Mouse (Mus musculus) C2C12 (cell line): Measurements from ENCODE around the gene Cryba4. TPM values are rescaled to one million over a fixed set of nuclear protein-coding genes. Genes with fewer than 3 reads are reported as not detected.

ENCODE experiments used
- H3K27me3 ChIP-seq: one replicate; pipeline ENCODE4 v1.6.1; 2011; ENCODE audit not compliant: control insufficient read depth, insufficient read depth, insufficient read length
- H3K36me3 ChIP-seq: one replicate; pipeline ENCODE4 v1.6.1; 2011; ENCODE audit not compliant: control insufficient read depth, insufficient read depth
- H3K4me3 ChIP-seq: one replicate; pipeline ENCODE4 v1.5.1; 2011; ENCODE audit warnings: mild to moderate bottlenecking, control low read depth; ENCODE audit not compliant: poor library complexity, insufficient read depth, severe bottlenecking
- H3K79me2 ChIP-seq: one replicate; pipeline ENCODE4 v1.6.1; 2011; ENCODE audit not compliant: control insufficient read depth, insufficient read depth
- H3K79me3 ChIP-seq: one replicate; pipeline ENCODE4 v1.6.1; 2011; ENCODE audit warnings: low read depth, control low read depth
- H3ac ChIP-seq: one replicate; pipeline ENCODE3; 2011; ENCODE audit warnings: low read depth; ENCODE audit not compliant: control insufficient read depth, insufficient read length
- CEBPB ChIP-seq: IDR thresholded peaks from one replicate; pipeline ENCODE4 v1.6.1; 2011; ENCODE audit warnings: low read depth, mild to moderate bottlenecking, control low read depth, moderate library complexity
- CTCF ChIP-seq: IDR thresholded peaks from one replicate; pipeline ENCODE4 v1.5.1; 2011; ENCODE audit not compliant: control insufficient read depth, insufficient read depth, insufficient read length
- FOSL1 ChIP-seq: IDR thresholded peaks from one replicate; pipeline ENCODE4 v1.8.0; 2011; ENCODE audit warnings: mild to moderate bottlenecking, low read length; ENCODE audit not compliant: poor library complexity, insufficient read depth, severe bottlenecking
- MAX ChIP-seq: IDR thresholded peaks from one replicate; pipeline ENCODE4 v1.6.1; 2011; ENCODE audit warnings: mild to moderate bottlenecking, control low read depth
- MYOD1 ChIP-seq: IDR thresholded peaks from one replicate; pipeline ENCODE4 v1.6.1; 2011; ENCODE audit warnings: low read depth; ENCODE audit not compliant: control insufficient read depth, insufficient read length
- MYOG ChIP-seq: IDR thresholded peaks from one replicate; pipeline ENCODE4 v1.6.1; 2011; ENCODE audit not compliant: control insufficient read depth, insufficient read length; ENCODE audit errors: extremely low read depth
- USF1 ChIP-seq: IDR thresholded peaks from one replicate; pipeline ENCODE4 v1.6.1; 2011; ENCODE audit warnings: low read depth, mild to moderate bottlenecking, control low read depth, moderate library complexity
- polyA plus RNA-seq: library from polyadenylated mRNA; unstranded; fragments of >200 nt; fragmentation: generic; extraction: Trizol; gene quantifications from one replicate; pipeline ENCODE4 v1.2.1, GENCODE M21; 2012; ENCODE audit warnings: missing spikeins

The Cryba4 gene
- polyA plus RNA-seq, 1 experiment = 1.9 TPM

DNA sequence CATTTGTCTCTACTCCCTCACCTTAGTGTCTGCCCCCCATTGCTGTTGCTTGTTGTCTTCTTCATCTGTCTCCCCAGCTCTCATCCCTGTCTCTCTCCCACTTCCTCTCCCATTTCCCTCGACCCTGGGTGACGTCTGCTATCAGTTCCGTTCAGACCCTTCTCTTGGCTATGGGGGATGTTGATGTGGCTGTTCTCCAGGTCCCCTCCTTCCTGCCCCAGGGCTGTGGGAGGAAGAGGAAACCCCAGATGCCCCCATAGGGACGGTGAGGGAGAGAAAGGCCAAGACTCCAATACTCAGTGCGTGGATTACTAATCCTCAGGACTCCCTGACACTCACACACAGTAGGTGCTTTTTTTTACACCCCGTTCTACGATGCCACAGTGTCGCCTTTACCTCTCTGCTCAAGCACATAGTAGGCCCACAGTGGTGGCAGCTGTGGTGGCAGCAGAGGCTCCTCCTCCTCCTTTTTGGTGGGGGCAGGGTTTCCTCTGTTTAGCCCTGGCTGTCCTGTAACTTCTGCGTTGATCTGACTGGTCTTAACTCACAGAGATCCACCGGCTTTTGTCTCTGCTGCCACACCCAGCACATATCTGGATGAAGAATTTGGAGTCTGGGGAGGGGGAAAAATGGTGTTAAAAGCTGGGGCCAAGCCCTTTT is 31.4 kb upstream of the Cryba4 start:
- Histone ChIP-seq H3K79me2 (peaks cover 100% of the 10 kb centered on the region), H3K4me3 (no peak overlapping the region), H3K36me3 (peaks cover 36% of the 10 kb centered on the region), H3K79me3 (peaks cover 96% of the 10 kb centered on the region), H3K27me3 (no peaks in the 10 kb centered on the region), H3ac (no peak overlapping the region)
- TF ChIP-seq MYOD1 = no peak
- no peak for TF ChIP-seq CEBPB
- TF ChIP-seq USF1 = no peak
- no peak for TF ChIP-seq MYOG
- TF ChIP-seq FOSL1 = no peak
- no peak for TF ChIP-seq CTCF
- no peak for TF ChIP-seq MAX

- Histone ChIP-seq H3K79me2 (peaks cover 100% of the 10 kb centered on the region), H3K4me3 (no peak overlapping the region), H3K27me3 (no peaks in the 10 kb centered on the region), H3K79me3 (peaks cover 96% of the 10 kb centered on the region), H3ac (no peak overlapping the region), H3K36me3 (peaks cover 41% of the 10 kb centered on the region)
- TF ChIP-seq MYOD1 (no peak), MAX (no peak), USF1 (no peak), CTCF (no peak), MYOG (no peak), FOSL1 (no peak), CEBPB (no peak)
Measured at GRCm38 (mm10) chr5:112282780-112283482, 30.6 kb upstream of the Cryba4 start.

DNA sequence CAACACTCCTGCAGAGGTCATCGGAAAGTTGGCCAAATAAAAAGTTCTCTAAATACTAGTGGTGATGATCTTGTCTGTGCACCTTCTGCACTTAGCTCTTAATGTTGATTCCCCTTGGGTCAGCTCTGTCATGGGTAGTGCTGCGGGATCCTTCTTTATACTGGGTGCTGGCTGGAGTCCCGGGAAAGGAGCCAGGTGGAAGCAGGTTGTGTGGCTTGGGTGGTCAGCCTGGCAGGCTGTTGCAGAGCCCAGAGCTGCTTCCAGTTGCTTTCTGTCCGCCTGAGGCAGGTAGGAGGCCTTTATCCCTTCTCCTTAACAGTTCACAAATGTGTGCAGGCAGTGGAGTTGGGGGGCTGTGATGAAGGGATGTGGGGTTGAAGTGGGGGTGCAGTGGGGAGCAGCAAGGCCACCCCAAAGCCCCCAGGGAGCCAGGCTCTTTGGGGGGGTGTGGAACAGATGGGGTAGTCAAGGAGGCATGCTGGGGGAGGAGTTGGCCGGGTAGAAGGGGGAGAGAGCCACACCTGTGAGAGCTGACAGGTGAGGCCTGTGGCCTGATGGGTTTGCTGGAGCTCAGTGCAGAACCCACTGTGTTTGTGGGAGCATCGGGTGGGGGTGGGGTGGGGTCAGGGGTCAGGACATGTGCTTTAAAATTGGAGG is 29.9 kb upstream of the Cryba4 start:
- H3ac ChIP-seq = no peak overlapping the region
- H3K27me3 ChIP-seq = no peaks in the 10 kb centered on the region
- H3K79me2 ChIP-seq = peaks cover 100% of the 10 kb centered on the region
- H3K79me3 ChIP-seq = peaks cover 96% of the 10 kb centered on the region
- H3K36me3 ChIP-seq = peaks cover 41% of the 10 kb centered on the region
- no peak overlapping the region for H3K4me3 ChIP-seq
- TF ChIP-seq MYOD1 (no peak), CTCF (no peak), MYOG (no peak), MAX (no peak), USF1 (no peak), FOSL1 (no peak), CEBPB (no peak)

- TF ChIP-seq MYOD1 (no peak), USF1 (no peak), MYOG (no peak), CEBPB (no peak), CTCF (no peak), MAX (no peak), FOSL1 (no peak)
Measured at GRCm38 (mm10) chr5:112281676-112282075, 29.4 kb upstream of the Cryba4 start.

GRCm38 (mm10) chr5:112280863-112281660 is 28.7 kb upstream of the Cryba4 start:
- peaks cover 95% of the 10 kb centered on the region for H3K79me2 ChIP-seq
- peak overlapping the region; percentile 9 for H3ac ChIP-seq
- peak overlapping the region; percentile 16 for H3K4me3 ChIP-seq
- TF ChIP-seq CEBPB (no peak), MYOG (no peak), FOSL1 (no peak), MYOD1 (no peak), CTCF (no peak), USF1 (no peak), MAX (no peak)
- no peaks in the 10 kb centered on the region for H3K27me3 ChIP-seq
- H3K36me3 ChIP-seq = peaks cover 41% of the 10 kb centered on the region
- H3K79me3 ChIP-seq = peaks cover 89% of the 10 kb centered on the region

More at GRCm38 (mm10) chr5:112281676-112282075, 29.4 kb upstream of the Cryba4 start:
- peaks cover 100% of the 10 kb centered on the region for H3K79me2 ChIP-seq
- H3K27me3 ChIP-seq = no peaks in the 10 kb centered on the region
- H3K79me3 ChIP-seq = peaks cover 95% of the 10 kb centered on the region
- H3K36me3 ChIP-seq = peaks cover 41% of the 10 kb centered on the region
- no peak overlapping the region for H3ac ChIP-seq
- H3K4me3 ChIP-seq = no peak overlapping the region
